10 mouse cellular contexts compared by ENCODE assay signal in the genomic region with DNA sequence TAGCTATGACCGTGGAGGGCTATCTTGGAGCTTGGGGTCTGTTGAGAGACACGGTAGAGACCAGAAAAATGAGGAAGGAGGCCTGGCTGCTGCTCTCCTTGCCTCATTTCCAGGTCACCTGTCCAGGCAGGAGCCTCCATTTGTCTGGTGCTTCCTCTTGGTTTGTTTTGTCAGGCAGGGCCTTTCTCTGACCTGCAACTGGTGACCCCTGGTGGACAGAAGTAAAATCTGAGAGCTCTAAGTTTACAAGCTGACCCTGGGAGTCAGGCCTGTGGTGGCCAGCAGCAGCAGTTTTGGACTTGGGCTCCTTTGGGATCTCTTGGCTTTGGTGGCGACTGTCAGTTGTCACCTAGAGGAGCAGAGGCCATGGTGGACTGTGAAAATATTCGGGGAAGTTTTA. TPM values are rescaled to one million over a fixed set of nuclear protein-coding genes. Genes with fewer than 3 reads are reported as not detected.
DNase-seq lines count a peak whose midpoint lies in the region; ATAC-seq lines count a peak whose summit lies in the region.
"Had no signal": no experiment of that assay in that cellular context is flagged by ENCODE, and none has a peak within 500 bp of the region (broad histone marks: within the 10 kb centered on the region; RNA-seq: fewer than 3 reads in every experiment).

No protein-coding gene starts in this region.

- 34% methylated on average over 4 of the region's 4 CpGs for WGBS in hindbrain, embryonic 13.5 days

- no peak overlapping the region for H3K4me3 ChIP-seq in hindbrain, embryonic 13.5 days

- no peak overlapping the region for H3K4me2 ChIP-seq in hindbrain, embryonic 13.5 days

- ATAC-seq in hindbrain, embryonic 13.5 days (ENCODE audit: low FRiP score): 0 out of 2 replicates have a peak, but pooled peaks have one; percentile 9

- DNase-seq in layer of hippocampus, adult 11-12 months (ENCODE audit: low spot score): peak; percentile 46
- no peak for DNase-seq in layer of hippocampus, postnatal 25 days (ENCODE audit: extremely low spot score in 1 of 2, low spot score in 1 of 2)
- DNase-seq in Muller cell, postnatal 12 days (ENCODE audit: inconsistent ontology term): peak; percentile 46
- DNase-seq in cerebellum, postnatal 36 days: peak; percentile 21 to 35
- peak; percentile 65 for DNase-seq in mesoderm, embryonic 11.5 days (ENCODE audit: low read depth, low spot score)
- no peak for DNase-seq in frontal cortex, postnatal 14 days (ENCODE audit: low spot score in 2 of 2)
- DNase-seq in ovary, adult 18-20 months (ENCODE audit: low spot score): no peak

- H3K9me3 ChIP-seq in hindbrain, embryonic 13.5 days: no peaks in the 10 kb centered on the region

- no peak overlapping the region for H3K9ac ChIP-seq in hindbrain, embryonic 13.5 days

- H3K27ac ChIP-seq in hindbrain, embryonic 13.5 days: peak overlapping the region; percentile 90
- H3K27ac ChIP-seq: macrophage had no signal

- H3K36me3 ChIP-seq in hindbrain, embryonic 13.5 days: no peaks in the 10 kb centered on the region

- H3K27me3 ChIP-seq in hindbrain, embryonic 13.5 days: no peaks in the 10 kb centered on the region

- H3K4me1 ChIP-seq in hindbrain, embryonic 13.5 days (replicated peaks): peaks cover 40% of the 10 kb centered on the region

RNA-seq across cellular contexts. Expression of gene Car5a, which starts 10.2 kb away (rescaled TPM):
- total RNA-seq in layer of hippocampus, postnatal 25 days (2021): not detected
- 0.19 and 0.43 TPM in 2 replicates for polyA plus RNA-seq in hindbrain, embryonic 13.5 days (2015; fragmentation: Nextera tagmentation; extraction: Ambion mirVana)
- polyA plus RNA-seq: embryonic facial prominence, embryonic 14.5 days; macrophage had no signal

RNA-seq across cellular contexts. Expression of gene Banp, which starts 15.0 kb away (rescaled TPM):
- total RNA-seq in layer of hippocampus, postnatal 25 days (2021): 10 to 100 TPM; 39.4 to 41.7 TPM
- polyA plus RNA-seq in hindbrain, embryonic 13.5 days (2015; fragmentation: Nextera tagmentation; extraction: Ambion mirVana): 50.3 and 59.0 TPM in 2 replicates

RNA-seq across cellular contexts. Expression of gene Slc7a5, which starts 27.0 kb away (rescaled TPM):
- total RNA-seq in layer of hippocampus, postnatal 25 days (2021): 10 to 100 TPM; 66.6 to 75.5 TPM
- 37.9 and 39.7 TPM in 2 replicates for polyA plus RNA-seq in hindbrain, embryonic 13.5 days (2015; fragmentation: Nextera tagmentation; extraction: Ambion mirVana)

Comparison
In these comparisons a context has a peak if more than half of its experiments do, and no peak if none do; other contexts are left out.
1. DNase-seq: peak in layer of hippocampus, adult 11-12 months (single experiment), Muller cell, postnatal 12 days (single experiment), cerebellum, postnatal 36 days (2 of 2) and mesoderm, embryonic 11.5 days (single experiment); none in layer of hippocampus, postnatal 25 days (0 of 2), frontal cortex, postnatal 14 days (0 of 2) and ovary, adult 18-20 months (single experiment).